8 mouse cellular contexts compared by ENCODE assay signal in the genomic region with DNA sequence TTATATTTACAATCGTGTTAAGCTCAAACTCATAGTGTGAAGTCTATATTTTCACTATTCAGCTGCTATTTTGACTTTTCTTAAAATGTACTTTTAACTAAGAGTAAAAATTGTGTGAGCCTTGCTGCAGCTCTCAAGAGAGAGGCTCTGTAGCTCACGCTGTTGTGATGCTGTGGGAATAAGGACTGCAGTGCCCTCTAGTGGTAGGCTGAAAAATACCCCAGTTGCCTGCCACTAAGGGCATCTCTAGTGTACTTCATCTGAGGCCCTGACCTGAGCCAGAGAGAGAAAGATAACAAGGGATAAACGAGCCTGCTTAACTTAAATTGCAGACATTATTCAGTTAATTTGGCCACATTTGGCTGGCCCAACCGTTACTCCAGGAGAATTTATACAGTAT.
DNase-seq lines count a peak whose midpoint lies in the region; ATAC-seq and TF ChIP-seq lines count a peak whose summit lies in the region.

No protein-coding gene starts in this region.

- WGBS in liver, embryonic 11.5 days, result 43% methylated on average over 4 of the region's 4 CpGs
- WGBS in neural tube, embryonic 12.5 days, result 47% methylated on average over 4 of the region's 4 CpGs

- H3K27me3 ChIP-seq in G1E (ENCODE audit: insufficient read depth, low read length), result peaks cover 2% of the 10 kb centered on the region; the same call in 1 of the 2 replicates
- H3K27me3 ChIP-seq in liver, embryonic 11.5 days (replicated peaks; ENCODE audit: control insufficient read depth, insufficient read depth, low read length), result no peaks in the 10 kb centered on the region
- H3K27me3 ChIP-seq in neural tube, embryonic 12.5 days (replicated peaks), result no peaks in the 10 kb centered on the region

- peak; percentile 91 for ATAC-seq in G1E (ENCODE audit: extremely low read depth, insufficient number of reproducible peaks, low FRiP score, poor library complexity, severe bottlenecking)
- peak; percentile 87 for ATAC-seq in liver, embryonic 11.5 days (replicated peaks; ENCODE audit: low FRiP score)
- 0 out of 2 replicates have a peak, but pooled peaks have one; percentile 72 for ATAC-seq in neural tube, embryonic 12.5 days (ENCODE audit: low FRiP score, low read depth)

- no peak overlapping the region for H3K9ac ChIP-seq in liver, embryonic 11.5 days (ENCODE audit: low read depth, low read length)
- no peak overlapping the region for H3K9ac ChIP-seq in neural tube, embryonic 12.5 days

- no peak overlapping the region for H3K4me3 ChIP-seq in G1E (ENCODE audit: low read depth, low read length)
- no peak overlapping the region for H3K4me3 ChIP-seq in liver, embryonic 11.5 days (ENCODE audit: low read depth, low read length)
- H3K4me3 ChIP-seq in neural tube, embryonic 12.5 days, result no peak overlapping the region

- no peak overlapping the region for H3K4me2 ChIP-seq in liver, embryonic 11.5 days
- H3K4me2 ChIP-seq in neural tube, embryonic 12.5 days (replicated peaks), result no peak overlapping the region

- H3K27ac ChIP-seq in liver, embryonic 11.5 days (ENCODE audit: low read depth, low read length), result no peak overlapping the region
- H3K27ac ChIP-seq in neural tube, embryonic 12.5 days, result no peak overlapping the region

- H3K4me1 ChIP-seq in G1E (ENCODE audit: insufficient read depth, low read depth, low read length), result no peaks in the 10 kb centered on the region
- no peaks in the 10 kb centered on the region for H3K4me1 ChIP-seq in liver, embryonic 11.5 days (replicated peaks; ENCODE audit: control insufficient read depth, insufficient read depth, low read length)
- H3K4me1 ChIP-seq in neural tube, embryonic 12.5 days, result no peaks in the 10 kb centered on the region

- H3K9me3 ChIP-seq in G1E (replicated peaks), result no peaks in the 10 kb centered on the region
- H3K9me3 ChIP-seq in liver, embryonic 11.5 days (ENCODE audit: control insufficient read depth, low read length), result no peaks in the 10 kb centered on the region
- no peaks in the 10 kb centered on the region for H3K9me3 ChIP-seq in neural tube, embryonic 12.5 days

- TF ChIP-seq CTCF in G1E (IDR thresholded peaks at IDR 0.05; ENCODE audit: low read depth, low read length), result peak; percentile 97

- DNase-seq in A20 (ENCODE audit: low read depth, low spot score) (peak; percentile 77), G1E (ENCODE audit: low spot score) (peak; percentile 49)
- DNase-seq in cerebellum, adult 9-10 months, result peak; percentile 60
- DNase-seq in gastrocnemius, adult 8-10 months (ENCODE audit: low spot score in 2 of 2), result peak; percentile 23 to 31
- peak; percentile 46 to 66 for DNase-seq in kidney, adult 8-10 months
- DNase-seq in liver, embryonic 11.5 days (ENCODE audit: low spot score), result no peak
- peak; percentile 45 to 79 for DNase-seq in thymus, postnatal 10 days (ENCODE audit: low spot score in 2 of 2)

- no peaks in the 10 kb centered on the region for H3K36me3 ChIP-seq in G1E (replicated peaks)
- no peaks in the 10 kb centered on the region for H3K36me3 ChIP-seq in liver, embryonic 11.5 days (ENCODE audit: control insufficient read depth, insufficient read depth, low read length)
- peaks cover 19% of the 10 kb centered on the region for H3K36me3 ChIP-seq in neural tube, embryonic 12.5 days
